Mouse (Mus musculus) liver, embryonic 12.5 days (tissue): Measurements from ENCODE around the gene Emilin2. TPM values are rescaled to one million over a fixed set of nuclear protein-coding genes. Genes with fewer than 3 reads are reported as not detected.

Source experiments
- ATAC-seq: fragments of 200-750 bp; cut with Nextera tagmentation; 2 replicates; pipeline ENCODE4 v1.8.0; 2017; ENCODE audit warnings: moderate number of reproducible peaks, mild to moderate bottlenecking, moderate library complexity
- H3K27ac ChIP-seq: fragments of 300-500 bp; sonication (generic); 2 replicates; pipeline ENCODE4 v1.5.1; 2016; ENCODE audit warnings: mild to moderate bottlenecking
- H3K27me3 ChIP-seq: fragments of 300-500 bp; sonication (generic); replicated peaks from 2 replicates; pipeline ENCODE4 v1.6.1; 2016; ENCODE audit warnings: mild to moderate bottlenecking, moderate library complexity
- H3K36me3 ChIP-seq: fragments of 300-500 bp; sonication (generic); 2 replicates; pipeline ENCODE4 v1.6.1; 2016; ENCODE audit warnings: mild to moderate bottlenecking, moderate library complexity
- H3K4me1 ChIP-seq: fragments of 300-500 bp; sonication (generic); 2 replicates; pipeline ENCODE4 v1.6.1; 2016
- H3K4me2 ChIP-seq: fragments of 300-500 bp; sonication (generic); 2 replicates; pipeline ENCODE4 v1.6.1; 2016; ENCODE audit warnings: mild to moderate bottlenecking, moderate library complexity
- H3K4me3 ChIP-seq: fragments of 300-500 bp; sonication (generic); 2 replicates; pipeline ENCODE4 v1.5.1; 2016; ENCODE audit warnings: mild to moderate bottlenecking, moderate library complexity
- H3K9ac ChIP-seq: fragments of 300-500 bp; sonication (generic); 2 replicates; pipeline ENCODE4 v1.6.1; 2016; ENCODE audit warnings: mild to moderate bottlenecking, moderate library complexity
- H3K9me3 ChIP-seq: fragments of 300-500 bp; sonication (generic); replicated peaks from 2 replicates; pipeline ENCODE4 v1.6.1; 2016; ENCODE audit warnings: mild to moderate bottlenecking, moderate library complexity
- WGBS: fragments of 180-500 bp; shearing (Covaris S2); methylation state at CpG from one replicate; pipeline ENCODE4 v1.1.7; 2016; ENCODE audit not compliant: insufficient replicate concordance; 5-methylcytosine and 5-hydroxymethylcytosine counted together
- polyA plus RNA-seq: library from polyadenylated mRNA; unstranded; fragments of >200 nt; fragmentation: Nextera tagmentation; extraction: Ambion mirVana; gene quantifications from 2 replicates; pipeline ENCODE4 v1.2.1, GENCODE M21; 2016

Gene Emilin2
- polyA plus RNA-seq, 1 experiment from 2014 or later, result 28.9 TPM

GRCm38 (mm10) chr17:71225091-71225490 lies 86.7 kb downstream of the Emilin2 start:
- no peak overlapping the region for H3K4me2 ChIP-seq
- H3K27ac ChIP-seq, result peak overlapping the region; percentile 37; the same call in 1 of the 2 replicates
- no peak overlapping the region for H3K9ac ChIP-seq
- no peak overlapping the region for H3K4me3 ChIP-seq
- peaks cover 89% of the 10 kb centered on the region for H3K36me3 ChIP-seq
- WGBS, result 34% methylated on average over 5 of the region's 5 CpGs
- ATAC-seq, result peak; percentile 66; the same call in 1 of the 2 replicates
- no peaks in the 10 kb centered on the region for H3K9me3 ChIP-seq
- peaks cover 47% of the 10 kb centered on the region for H3K4me1 ChIP-seq
- H3K27me3 ChIP-seq, result no peaks in the 10 kb centered on the region

- peaks cover 44% of the 10 kb centered on the region for H3K4me1 ChIP-seq
- 0 out of 2 replicates have a peak overlapping the region, but pooled peaks have one; percentile 36 for H3K27ac ChIP-seq
- no peaks in the 10 kb centered on the region for H3K27me3 ChIP-seq
- H3K9me3 ChIP-seq, result no peaks in the 10 kb centered on the region
- H3K36me3 ChIP-seq, result peaks cover 87% of the 10 kb centered on the region
- H3K4me3 ChIP-seq, result no peak overlapping the region
- no peak overlapping the region for H3K4me2 ChIP-seq
- no peak for ATAC-seq
- no peak overlapping the region for H3K9ac ChIP-seq
- 78% methylated on average over 2 of the region's 2 CpGs for WGBS
These were observed 87.3 kb downstream of the Emilin2 start for GRCm38 (mm10) chr17:71224521-71224920.

- H3K4me1 ChIP-seq, result peaks cover 44% of the 10 kb centered on the region
- 0 out of 2 replicates have a peak overlapping the region, but pooled peaks have one; percentile 14 for H3K9ac ChIP-seq
- no peak overlapping the region for H3K4me3 ChIP-seq
- WGBS, result 57% methylated on average over 5 of the region's 5 CpGs
- H3K27me3 ChIP-seq, result no peaks in the 10 kb centered on the region
- no peaks in the 10 kb centered on the region for H3K9me3 ChIP-seq
- H3K36me3 ChIP-seq, result peaks cover 87% of the 10 kb centered on the region
- no peak for ATAC-seq
- no peak overlapping the region for H3K4me2 ChIP-seq
- peak overlapping the region; percentile 18; the same call in 1 of the 2 replicates for H3K27ac ChIP-seq
These were observed 88.1 kb downstream of the Emilin2 start for GRCm38 (mm10) chr17:71223676-71224075.

- no peak overlapping the region for H3K27ac ChIP-seq
- no peaks in the 10 kb centered on the region for H3K27me3 ChIP-seq
- peaks cover 89% of the 10 kb centered on the region for H3K36me3 ChIP-seq
- ATAC-seq, result no peak
- H3K4me2 ChIP-seq, result no peak overlapping the region
- H3K9ac ChIP-seq, result no peak overlapping the region
- H3K9me3 ChIP-seq, result 0 out of 2 replicates have a peak, but pooled peaks cover 5% of the 10 kb centered on the region
- H3K4me1 ChIP-seq, result peaks cover 47% of the 10 kb centered on the region
- no peak overlapping the region for H3K4me3 ChIP-seq
- 78% methylated on average over 3 of the region's 3 CpGs for WGBS
These were observed 90.4 kb downstream of the Emilin2 start for GRCm38 (mm10) chr17:71221383-71221782.

- H3K4me2 ChIP-seq, result no peak overlapping the region
- 88% methylated on average over 5 of the region's 5 CpGs for WGBS
- no peak overlapping the region for H3K4me3 ChIP-seq
- no peaks in the 10 kb centered on the region for H3K27me3 ChIP-seq
- H3K36me3 ChIP-seq, result peaks cover 61% of the 10 kb centered on the region
- H3K9me3 ChIP-seq, result 0 out of 2 replicates have a peak, but pooled peaks cover 5% of the 10 kb centered on the region
- peaks cover 55% of the 10 kb centered on the region for H3K4me1 ChIP-seq
- no peak for ATAC-seq
- no peak overlapping the region for H3K27ac ChIP-seq
- no peak overlapping the region for H3K9ac ChIP-seq
These were observed 94.6 kb downstream of the Emilin2 start for GRCm38 (mm10) chr17:71217111-71217685.

GRCm38 (mm10) chr17:71216263-71216662 lies 95.5 kb downstream of the Emilin2 start:
- Histone ChIP-seq H3K9me3 (0 out of 2 replicates have a peak, but pooled peaks cover 5% of the 10 kb centered on the region), H3K27ac (peak overlapping the region; percentile 13; the same call in 1 of the 2 replicates), H3K4me1 (peaks cover 54% of the 10 kb centered on the region), H3K36me3 (peaks cover 52% of the 10 kb centered on the region), H3K4me3 (no peak overlapping the region), H3K4me2 (peak overlapping the region; percentile 28), H3K9ac (0 out of 2 replicates have a peak overlapping the region, but pooled peaks have one; percentile 17), H3K27me3 (no peaks in the 10 kb centered on the region)
- 78% methylated on average over 2 of the region's 2 CpGs for WGBS
- no peak for ATAC-seq

- Histone ChIP-seq H3K9ac (peak overlapping the region; percentile 40; the same call in 1 of the 2 replicates), H3K9me3 (0 out of 2 replicates have a peak, but pooled peaks cover 5% of the 10 kb centered on the region), H3K4me2 (peak overlapping the region; percentile 55), H3K4me3 (peak overlapping the region; percentile 25; the same call in 1 of the 2 replicates), H3K36me3 (peaks cover 43% of the 10 kb centered on the region), H3K4me1 (peaks cover 59% of the 10 kb centered on the region), H3K27ac (0 out of 2 replicates have a peak overlapping the region, but pooled peaks have one; percentile 71), H3K27me3 (no peaks in the 10 kb centered on the region)
- 41% methylated on average over 2 of the region's 2 CpGs for WGBS
- ATAC-seq, result no peak
These were observed 96.4 kb downstream of the Emilin2 start for GRCm38 (mm10) chr17:71215241-71215839.

- Histone ChIP-seq H3K27ac (peak overlapping the region; percentile 71), H3K4me2 (peak overlapping the region; percentile 55), H3K9me3 (0 out of 2 replicates have a peak, but pooled peaks cover 5% of the 10 kb centered on the region), H3K27me3 (no peaks in the 10 kb centered on the region), H3K36me3 (peaks cover 39% of the 10 kb centered on the region), H3K9ac (peak overlapping the region; percentile 40), H3K4me1 (peaks cover 65% of the 10 kb centered on the region), H3K4me3 (peak overlapping the region; percentile 25; the same call in 1 of the 2 replicates)
- 45% methylated on average over 17 of the region's 17 CpGs for WGBS
- ATAC-seq, result peak; percentile 28; the same call in 1 of the 2 replicates
These were observed 97.1 kb downstream of the Emilin2 start for GRCm38 (mm10) chr17:71214514-71215240.

- WGBS, result 73% methylated on average over 1 of the region's 1 CpGs
- no peak for ATAC-seq
- H3K9me3 ChIP-seq, result 0 out of 2 replicates have a peak, but pooled peaks cover 5% of the 10 kb centered on the region
- H3K36me3 ChIP-seq, result peaks cover 29% of the 10 kb centered on the region
- H3K9ac ChIP-seq, result 0 out of 2 replicates have a peak overlapping the region, but pooled peaks have one; percentile 5
- H3K27ac ChIP-seq, result peak overlapping the region; percentile 71; the same call in 1 of the 2 replicates
- H3K4me1 ChIP-seq, result peaks cover 75% of the 10 kb centered on the region
- H3K4me3 ChIP-seq, result no peak overlapping the region
- peak overlapping the region; percentile 55; the same call in 1 of the 2 replicates for H3K4me2 ChIP-seq
- no peaks in the 10 kb centered on the region for H3K27me3 ChIP-seq
These were observed 98.1 kb downstream of the Emilin2 start for GRCm38 (mm10) chr17:71213666-71214065.

- H3K27ac ChIP-seq, result peak overlapping the region; percentile 91
- peaks cover 91% of the 10 kb centered on the region for H3K4me1 ChIP-seq
- H3K9me3 ChIP-seq, result no peaks in the 10 kb centered on the region
- H3K4me2 ChIP-seq, result peak overlapping the region; percentile 53
- 13% methylated on average over 6 of the region's 6 CpGs for WGBS
- H3K27me3 ChIP-seq, result no peaks in the 10 kb centered on the region
- H3K4me3 ChIP-seq, result peak overlapping the region; percentile 14; the same call in 1 of the 2 replicates
- peak; percentile 95 for ATAC-seq
- peaks cover 31% of the 10 kb centered on the region for H3K36me3 ChIP-seq
- peak overlapping the region; percentile 55 for H3K9ac ChIP-seq
These were observed 99.7 kb downstream of the Emilin2 start for GRCm38 (mm10) chr17:71211962-71212646.

- Histone ChIP-seq H3K27ac (peak overlapping the region; percentile 73), H3K9me3 (no peaks in the 10 kb centered on the region), H3K4me3 (no peak overlapping the region), H3K36me3 (peaks cover 17% of the 10 kb centered on the region), H3K9ac (peak overlapping the region; percentile 22), H3K27me3 (no peaks in the 10 kb centered on the region), H3K4me1 (peaks cover 96% of the 10 kb centered on the region), H3K4me2 (peak overlapping the region; percentile 38; the same call in 1 of the 2 replicates)
- ATAC-seq, result no peak
- WGBS, result 63% methylated on average over 3 of the region's 3 CpGs
These were observed 101.8 kb downstream of the Emilin2 start for GRCm38 (mm10) chr17:71209936-71210335.
